Mouse (Mus musculus) layer of hippocampus, adult 2 months (tissue): ENCODE data around the gene Rmi1. TPM values are rescaled to one million over a fixed set of nuclear protein-coding genes. Genes with fewer than 3 reads are reported as not detected.
"Not testable (repeated sequence)": the region's sequence is repeated elsewhere in the genome, so short reads cannot be mapped to it uniquely, and the experiment has no call there.

Experiments
- DNase-seq, 2 experiments: peaks; one replicate each; pipeline ENCODE4 v3.0.0; 2022; ENCODE audit warnings: low spot score in 2 of 2
- H3K27ac ChIP-seq: fragments of 200-600 bp; 2 replicates; pipeline ENCODE4 v1.8.1; 2022
- H3K4me3 ChIP-seq: fragments of 200-600 bp; 2 replicates; pipeline ENCODE4 v1.8.1; 2022; ENCODE audit warnings: mild to moderate bottlenecking
- CTCF ChIP-seq: fragments of 200-600 bp; conservative IDR thresholded peaks from 2 replicates; pipeline ENCODE4 v1.8.1; 2022; ENCODE audit warnings: antibody characterized with exemption, mild to moderate bottlenecking, moderate library complexity
- microRNA-seq, 2 experiments: library from miRNA; unstranded; fragments of <30 nt; microRNA quantifications; one replicate each; pipeline ENCODE4 v1.2.0; 2021
- total RNA-seq, 2 experiments: library from RNA; stranded (reverse); gene quantifications; 2 replicates each; pipeline ENCODE4 v1.2.3; 2021

Rmi1 gene
- total RNA-seq, 2 experiments from 2014 or later: 16.8 to 17.9 TPM

- Histone ChIP-seq H3K4me3 (no peak overlapping the region), H3K27ac (no peak overlapping the region)
- TF ChIP-seq CTCF: no peak
- DNase-seq: no peak
These were observed 51.5 kb downstream of the Rmi1 start for GRCm38 (mm10) chr13:58453541-58453940.

- peak; percentile 43 to 70 for DNase-seq
- TF ChIP-seq CTCF: no peak
These were observed 54.5 kb downstream of the Rmi1 start for GRCm38 (mm10) chr13:58456547-58456946.

GRCm38 (mm10) chr13:58458811-58459210 lies 56.8 kb downstream of the Rmi1 start:
- DNase-seq, H3K4me3 ChIP-seq, H3K27ac ChIP-seq: not testable (repeated sequence)

More at GRCm38 (mm10) chr13:58456547-58456946, 54.5 kb downstream of the Rmi1 start:
- H3K4me3 ChIP-seq: no peak overlapping the region
- H3K27ac ChIP-seq: peak overlapping the region; percentile 76; the same call in 1 of the 2 replicates

Small RNA genes within 50 kb of the gene (microRNA-seq; reads per million reads assigned to microRNA genes)
- gene Mir7-1: 109 to 110 reads per million in 2 experiments

Other genes with a start within 250 kb of the Rmi1 start
- gene Idnk, start 244.6 kb upstream of the Rmi1 start, total RNA-seq: 10 to 100 TPM; 28.4 to 34.9 TPM
- gene Ubqln1, start 186.6 kb upstream of the Rmi1 start, total RNA-seq: 100 to 1,000 TPM; 139 to 143 TPM
- 10 to 100 TPM; 21.6 to 22.0 TPM for gene Gkap1, start 126.5 kb upstream of the Rmi1 start, total RNA-seq
- 1 to 10 TPM; 3.3 TPM for gene Kif27, start 43.1 kb upstream of the Rmi1 start, total RNA-seq
- gene 2210016F16Rik, start 17.0 kb upstream of the Rmi1 start, total RNA-seq: 1 to 10 TPM; 6.7 to 7.6 TPM
- 100 to 1,000 TPM; 660 to 681 TPM for gene Hnrnpk, start 1.1 kb downstream of the Rmi1 start, total RNA-seq
- under 1 TPM in 1 of 2 experiments, not detected in 1; 0.10 TPM for gene Slc28a3, start 208.6 kb downstream of the Rmi1 start, total RNA-seq